ENCODE assay signal across 28 mouse cellular contexts in genomic region chr13:30455278-30455681, GRCm38 (mm10).
DNase-seq lines count a peak whose midpoint lies in the region; ATAC-seq and TF ChIP-seq lines count a peak whose summit lies in the region.
"Had no signal": no experiment of that assay in that cellular context is flagged by ENCODE, and none has a peak within 500 bp of the region (broad histone marks: within the 10 kb centered on the region; RNA-seq: fewer than 3 reads in every experiment).

No protein-coding gene starts in this region.

- peak; percentile 16 to 47 for DNase-seq in adrenal gland, adult (ENCODE audit: inconsistent age in 2 of 2, low spot score in 1 of 2)
- no peak for DNase-seq in adrenal gland, postnatal 25 days
- DNase-seq in kidney, postnatal 4 days = no peak
- DNase-seq in CH12.LX (ENCODE audit: extremely low read depth) = peak; percentile 3
- DNase-seq in cerebellum, postnatal 14 days = no peak
- DNase-seq: cerebellum, adult 18-20 months; cerebellum, postnatal 25 days; gastrocnemius, postnatal 10 days; heart, adult 11 months; heart, postnatal 36 days; kidney, adult 11 months; kidney, postnatal 25 days; right cerebral cortex, adult 18-20 months; spleen, adult 18-20 months; thymus, adult 18-20 months; thymus, postnatal 25 days had no signal

- in situ Hi-C loops in CH12.LX (cut with MboI; ENCODE audit: low pct_ligation_motif_present, low pct_unique_long_range_greater_than_20kb, low sequenced_read_pairs) = no loop called here

- H3K27me3 ChIP-seq in kidney, embryonic 15.5 days = no peaks in the 10 kb centered on the region
- H3K27me3 ChIP-seq in CH12.LX (replicated peaks) = no peaks in the 10 kb centered on the region
- H3K27me3 ChIP-seq in myocyte (ENCODE audit: control insufficient read depth, insufficient read depth, insufficient read length) = no peaks in the 10 kb centered on the region
- H3K27me3 ChIP-seq: forebrain, embryonic 13.5 days; heart, embryonic 15.5 days; hindbrain, embryonic 12.5 days; limb, embryonic 13.5 days; lung, embryonic 15.5 days; midbrain, embryonic 15.5 days had no signal

- TF ChIP-seq POLR2A in CH12.LX (IDR thresholded peaks at IDR 0.05; ENCODE audit: low read depth, low read length) = no peak
- TF ChIP-seq POLR2A in myocyte (IDR thresholded peaks at IDR 0.05; ENCODE audit: insufficient read length, low read depth) = no peak

- TF ChIP-seq CTCF in CH12.LX (conservative IDR thresholded peaks at IDR 0.05 in 1 of 2, IDR thresholded peaks at IDR 0.05 in 1 of 2; ENCODE audit: low read depth in 2 of 2, low read length in 2 of 2) = no peak

- no peaks in the 10 kb centered on the region for H3K9me3 ChIP-seq in kidney, embryonic 15.5 days (replicated peaks)
- no peaks in the 10 kb centered on the region for H3K9me3 ChIP-seq in CH12.LX (replicated peaks; ENCODE audit: low read length)
- H3K9me3 ChIP-seq: forebrain, embryonic 13.5 days; heart, embryonic 10.5 days; heart, embryonic 15.5 days; hindbrain, embryonic 12.5 days; limb, embryonic 13.5 days; lung, embryonic 15.5 days; midbrain, embryonic 10.5 days; midbrain, embryonic 15.5 days had no signal

- no peak overlapping the region for H3ac ChIP-seq in myocyte (ENCODE audit: control insufficient read depth, insufficient read length)

- dilution Hi-C loops in CH12.LX (cut with MboI; ENCODE audit: extremely low pct_ligation_motif_present, extremely low pct_unique_long_range_greater_than_20kb, low sequenced_read_pairs) = no loop called here

- no peaks in the 10 kb centered on the region for H3K79me2 ChIP-seq in CH12.LX (replicated peaks; ENCODE audit: control insufficient read depth, extremely low read depth, insufficient read depth, poor library complexity, severe bottlenecking)
- no peaks in the 10 kb centered on the region for H3K79me2 ChIP-seq in myocyte (ENCODE audit: control insufficient read depth, insufficient read depth)

- 29% methylated on average over 8 of the region's 8 CpGs for WGBS in kidney, embryonic 15.5 days

- no peak for TF ChIP-seq EP300 in CH12.LX (IDR thresholded peaks at IDR 0.05; ENCODE audit: low read length)

- TF ChIP-seq RAD21 in CH12.LX (IDR thresholded peaks at IDR 0.05; ENCODE audit: low read depth, low read length) = no peak

- H3K36me3 ChIP-seq in kidney, embryonic 15.5 days = no peaks in the 10 kb centered on the region
- H3K36me3 ChIP-seq in CH12.LX (replicated peaks in 1 of 2; ENCODE audit: control insufficient read depth in 1 of 2, insufficient read depth in 1 of 2, low read length in 1 of 2) (no peaks in the 10 kb centered on the region), myocyte (ENCODE audit: control insufficient read depth, insufficient read depth) (no peaks in the 10 kb centered on the region)
- H3K36me3 ChIP-seq: heart, embryonic 10.5 days; heart, embryonic 15.5 days; hindbrain, embryonic 12.5 days; limb, embryonic 13.5 days; lung, embryonic 15.5 days; midbrain, embryonic 10.5 days; midbrain, embryonic 15.5 days had no signal

- peak; percentile 76; the same call in 1 of the 2 replicates for ATAC-seq in kidney, embryonic 15.5 days (replicated peaks; ENCODE audit: low FRiP score)
- ATAC-seq in granulocyte monocyte progenitor cell, adult 5-6 weeks (replicated peaks; ENCODE audit: poor library complexity, severe bottlenecking) = no peak
- ATAC-seq: forebrain, embryonic 13.5 days; midbrain, embryonic 15.5 days had no signal

- H3K27ac ChIP-seq in kidney, embryonic 15.5 days = no peak overlapping the region
- no peak overlapping the region for H3K27ac ChIP-seq in CH12.LX (ENCODE audit: insufficient read depth, low read depth)
- H3K27ac ChIP-seq: forebrain, embryonic 13.5 days; heart, embryonic 10.5 days; heart, embryonic 15.5 days; hindbrain, embryonic 12.5 days; limb, embryonic 13.5 days; lung, embryonic 15.5 days; midbrain, embryonic 10.5 days; midbrain, embryonic 15.5 days had no signal

- H3K4me2 ChIP-seq in kidney, embryonic 15.5 days = no peak overlapping the region
- H3K4me2 ChIP-seq in CH12.LX (ENCODE audit: insufficient read depth, low read depth, poor library complexity, severe bottlenecking) = 0 out of 2 replicates have a peak overlapping the region, but pooled peaks have one; percentile 5
- peak overlapping the region; percentile 42 for H3K4me2 ChIP-seq in myocyte (ENCODE audit: low read depth)
- H3K4me2 ChIP-seq: forebrain, embryonic 13.5 days; heart, embryonic 15.5 days; hindbrain, embryonic 12.5 days; limb, embryonic 13.5 days; liver, embryonic 11.5 days; lung, embryonic 15.5 days; midbrain, embryonic 15.5 days had no signal

- H3K4me3 ChIP-seq in kidney, embryonic 15.5 days (replicated peaks) = no peak overlapping the region
- H3K4me3 ChIP-seq in CH12.LX (replicated peaks in 1 of 3; ENCODE audit: low read depth in 2 of 3, low read length in 2 of 3, poor library complexity in 1 of 3) (no peak overlapping the region), myocyte (no peak overlapping the region)
- H3K4me3 ChIP-seq: forebrain, embryonic 13.5 days; heart, embryonic 10.5 days; heart, embryonic 15.5 days; hindbrain, embryonic 12.5 days; limb, embryonic 13.5 days; lung, embryonic 15.5 days; midbrain, embryonic 10.5 days; midbrain, embryonic 15.5 days had no signal

- H3K4me1 ChIP-seq in kidney, embryonic 15.5 days = no peaks in the 10 kb centered on the region
- H3K4me1 ChIP-seq in CH12.LX (ENCODE audit: control insufficient read depth in 1 of 2, insufficient read depth in 2 of 2) = peaks cover 10 to 24% of the 10 kb centered on the region in 2 experiments
- H3K4me1 ChIP-seq: forebrain, embryonic 13.5 days; heart, embryonic 10.5 days; heart, embryonic 15.5 days; hindbrain, embryonic 12.5 days; lung, embryonic 15.5 days; midbrain, embryonic 10.5 days; midbrain, embryonic 15.5 days had no signal

- H3K9ac ChIP-seq in kidney, embryonic 15.5 days = no peak overlapping the region
- no peak overlapping the region for H3K9ac ChIP-seq in CH12.LX (ENCODE audit: insufficient read depth, low read depth)
- H3K9ac ChIP-seq: forebrain, embryonic 13.5 days; heart, embryonic 15.5 days; hindbrain, embryonic 12.5 days; limb, embryonic 13.5 days; lung, embryonic 15.5 days; midbrain, embryonic 15.5 days had no signal

TF ChIP-seq in CH12.LX, 34 proteins besides CTCF, POLR2A, EP300 and RAD21:
- TF ChIP-seq BHLHE40 (IDR thresholded peaks at IDR 0.05; ENCODE audit: low read depth, low read length) (peak; percentile 44; the same call in 1 of the 2 replicates), MEF2A (IDR thresholded peaks at IDR 0.05; ENCODE audit: borderline replicate concordance, low read depth, low read length) (no peak), MAX (IDR thresholded peaks at IDR 0.05; ENCODE audit: low read length) (no peak), MYC (IDR thresholded peaks at IDR 0.05; ENCODE audit: low read depth, low read length) (0 out of 2 replicates have a peak, but pooled peaks have one; percentile 28), IRF4 (IDR thresholded peaks at IDR 0.05; ENCODE audit: low read depth, low read length) (0 out of 2 replicates have a peak, but pooled peaks have one; percentile 34)
TF ChIP-seq in CH12.LX: peak in this region for 3.

TF ChIP-seq in myocyte, 11 proteins besides CTCF, POLR2A, EP300 and RAD21:
- no peak for TF ChIP-seq MAX (IDR thresholded peaks at IDR 0.05; ENCODE audit: low read depth)
- no peak for TF ChIP-seq POLR2AphosphoS2 (IDR thresholded peaks at IDR 0.05; ENCODE audit: insufficient read length, low read depth)
- TF ChIP-seq USF1 (IDR thresholded peaks at IDR 0.05; ENCODE audit: low read depth) = peak; percentile 20
- no peak for TF ChIP-seq SRF (IDR thresholded peaks at IDR 0.05; ENCODE audit: control insufficient read depth, insufficient read length, low read depth)
TF ChIP-seq in myocyte: peak in this region for 1.

Comparison
In these comparisons a context has a peak if more than half of its experiments do, and no peak if none do; other contexts are left out.
1. DNase-seq: peak in adrenal gland, adult (2 of 2) and CH12.LX (single experiment); none in adrenal gland, postnatal 25 days (single experiment), kidney, postnatal 4 days (0 of 2) and cerebellum, postnatal 14 days (0 of 2).